Comparison of ENCODE assay signal across 8 mouse cellular contexts in genomic region chr9:44178389-44178788, GRCm38 (mm10). TPM values are rescaled to one million over a fixed set of nuclear protein-coding genes. Genes with fewer than 3 reads are reported as not detected.
DNase-seq lines count a peak whose midpoint lies in the region; ATAC-seq and TF ChIP-seq lines count a peak whose summit lies in the region.

No protein-coding gene starts in this region.

- no peak overlapping the region for H3K9ac ChIP-seq in midbrain, postnatal 0 days (replicated peaks; ENCODE audit: low read length, poor library complexity, severe bottlenecking)

- H3K4me3 ChIP-seq in midbrain, postnatal 0 days (ENCODE audit: low read depth, low read length): no peak overlapping the region
- H3K4me3 ChIP-seq in midbrain, embryonic 10.5 days: no peak overlapping the region

- peak; percentile 43 for TF ChIP-seq CTCF in midbrain, postnatal 0 days (IDR thresholded peaks at IDR 0.05)

- H3K27ac ChIP-seq in midbrain, postnatal 0 days (ENCODE audit: low read depth, low read length): no peak overlapping the region
- H3K27ac ChIP-seq in midbrain, embryonic 10.5 days (replicated peaks): no peak overlapping the region

- DNase-seq in cerebellum, postnatal 14 days: peak; percentile 32 to 61
- DNase-seq in midbrain, postnatal 0 days (ENCODE audit: low spot score): peak; percentile 18
- no peak for DNase-seq in midbrain, embryonic 10.5 days (ENCODE audit: low spot score)
- DNase-seq in embryo, embryonic 9.5 days (ENCODE audit: extremely low spot score): peak; percentile 10
- DNase-seq in MN1 (ENCODE audit: low spot score): no peak
- DNase-seq in gastrocnemius, adult 18-20 months (ENCODE audit: low spot score): no peak

- 89% methylated on average over 14 of the region's 14 CpGs for WGBS in midbrain, postnatal 0 days
- WGBS in midbrain, embryonic 10.5 days: 84% methylated on average over 14 of the region's 14 CpGs

- no peaks in the 10 kb centered on the region for H3K9me3 ChIP-seq in midbrain, postnatal 0 days (ENCODE audit: low read length)
- peaks cover 15% of the 10 kb centered on the region; the same call in 1 of the 2 replicates for H3K9me3 ChIP-seq in midbrain, embryonic 10.5 days (replicated peaks)

- H3K4me2 ChIP-seq in midbrain, postnatal 0 days (ENCODE audit: low read depth, low read length, poor library complexity, severe bottlenecking): no peak overlapping the region

- no peaks in the 10 kb centered on the region for H3K4me1 ChIP-seq in midbrain, postnatal 0 days (ENCODE audit: insufficient read depth, low read length)
- no peaks in the 10 kb centered on the region for H3K4me1 ChIP-seq in midbrain, embryonic 10.5 days

- no peaks in the 10 kb centered on the region for H3K36me3 ChIP-seq in midbrain, postnatal 0 days (ENCODE audit: insufficient read depth, low read length)
- H3K36me3 ChIP-seq in midbrain, embryonic 10.5 days: peaks cover 28% of the 10 kb centered on the region

- no peak for ATAC-seq in cerebellum, adult (ENCODE audit: insufficient number of reproducible peaks, low FRiP score, low TSS enrichment)
- ATAC-seq in midbrain, postnatal 0 days (ENCODE audit: low FRiP score): no peak
- peak; percentile 63 for ATAC-seq in megakaryocyte progenitor cell, adult 5-6 weeks (replicated peaks; ENCODE audit: poor library complexity)

- no peaks in the 10 kb centered on the region for H3K27me3 ChIP-seq in midbrain, postnatal 0 days (ENCODE audit: insufficient read depth, low read length)
- H3K27me3 ChIP-seq in midbrain, embryonic 10.5 days (ENCODE audit: low read depth, poor library complexity, severe bottlenecking): no peaks in the 10 kb centered on the region

RNA-seq across cellular contexts. Expression of gene Mcam, which starts 44.1 kb away (rescaled TPM):
- total RNA-seq in midbrain, postnatal 0 days (2014; rRNA removed): 14.6 and 19.9 TPM in 2 replicates
- polyA plus RNA-seq in midbrain, postnatal 0 days (2015; fragmentation: Nextera tagmentation; extraction: Ambion mirVana): 4.4 TPM in 2 replicates
- 12.0 and 13.7 TPM in 2 replicates for polyA plus RNA-seq in midbrain, embryonic 10.5 days (2016; fragmentation: Nextera tagmentation; extraction: Ambion mirVana)
- total RNA-seq in megakaryocyte progenitor cell, adult 5-6 weeks (2015): 0.12 TPM in 1 of 2 replicates, not detected in the other
- 0.14 TPM in 1 of 2 replicates, not detected in the other for total RNA-seq in megakaryocyte progenitor cell, adult 5-6 weeks (2017)
- total RNA-seq in gastrocnemius, adult 18-20 months (2021): 10 to 100 TPM; 19.8 to 32.9 TPM

RNA-seq across cellular contexts. Expression of gene Cbl, which starts 55.5 kb away (rescaled TPM):
- 32.1 and 43.9 TPM in 2 replicates for total RNA-seq in midbrain, postnatal 0 days (2014; rRNA removed)
- polyA plus RNA-seq in midbrain, postnatal 0 days (2015; fragmentation: Nextera tagmentation; extraction: Ambion mirVana): 14.7 and 17.3 TPM in 2 replicates
- polyA plus RNA-seq in midbrain, embryonic 10.5 days (2016; fragmentation: Nextera tagmentation; extraction: Ambion mirVana): 21.7 and 25.5 TPM in 2 replicates
- 106 and 109 TPM in 2 replicates for total RNA-seq in megakaryocyte progenitor cell, adult 5-6 weeks (2015)
- 28.9 and 45.7 TPM in 2 replicates for total RNA-seq in megakaryocyte progenitor cell, adult 5-6 weeks (2017)
- 1 to 10 TPM; 7.1 to 7.5 TPM for total RNA-seq in gastrocnemius, adult 18-20 months (2021)

Comparison
In these comparisons a context has a peak if more than half of its experiments do, and no peak if none do; other contexts are left out.
1. DNase-seq: peak in cerebellum, postnatal 14 days (2 of 2), midbrain, postnatal 0 days (single experiment) and embryo, embryonic 9.5 days (single experiment); none in midbrain, embryonic 10.5 days (single experiment), MN1 (single experiment) and gastrocnemius, adult 18-20 months (single experiment).
2. RNA of gene Mcam, which starts 44.1 kb away (total RNA-seq): 19.8 to 32.9 TPM in gastrocnemius, adult 18-20 months and 14.6 to 19.9 TPM in midbrain, postnatal 0 days; 0.12 to 0.14 TPM in megakaryocyte progenitor cell, adult 5-6 weeks; every median in the first group is over 10 times any median in the second.